Mouse (Mus musculus) embryonic facial prominence, embryonic 12.5 days (tissue): ENCODE results near the gene Serf1. TPM values are rescaled to one million over a fixed set of nuclear protein-coding genes. Genes with fewer than 3 reads are reported as not detected.
A peak's percentile ranks its signal among the peaks of the same experiment; 100 is the strongest.
"Not testable (repeated sequence)": the region's sequence is repeated elsewhere in the genome, so short reads cannot be mapped to it uniquely, and the experiment has no call there.

Experiments used
- ATAC-seq: fragments of 200-750 bp; cut with Nextera tagmentation; 2 replicates; pipeline ENCODE4 v1.8.0; 2017; ENCODE audit not compliant: insufficient number of reproducible peaks, insufficient read depth, low FRiP score, low TSS enrichment
- H3K27ac ChIP-seq: fragments of 300-500 bp; sonication (generic); 2 replicates; pipeline ENCODE4 v1.5.1; 2016; ENCODE audit warnings: mild to moderate bottlenecking
- H3K27me3 ChIP-seq: fragments of 300-500 bp; sonication (generic); 2 replicates; pipeline ENCODE4 v1.6.1; 2016; ENCODE audit warnings: mild to moderate bottlenecking, moderate library complexity
- H3K36me3 ChIP-seq: fragments of 300-500 bp; sonication (generic); 2 replicates; pipeline ENCODE4 v1.6.1; 2016; ENCODE audit warnings: mild to moderate bottlenecking
- H3K4me1 ChIP-seq: fragments of 300-500 bp; sonication (generic); 2 replicates; pipeline ENCODE4 v1.6.1; 2016
- H3K4me2 ChIP-seq: fragments of 300-500 bp; sonication (generic); replicated peaks from 2 replicates; pipeline ENCODE4 v1.6.1; 2016; ENCODE audit warnings: mild to moderate bottlenecking, moderate library complexity
- H3K4me3 ChIP-seq: fragments of 300-500 bp; sonication (generic); 2 replicates; pipeline ENCODE4 v1.5.1; 2016; ENCODE audit warnings: mild to moderate bottlenecking
- H3K9ac ChIP-seq: fragments of 300-500 bp; sonication (generic); 2 replicates; pipeline ENCODE4 v1.6.1; 2016; ENCODE audit warnings: mild to moderate bottlenecking, moderate library complexity
- H3K9me3 ChIP-seq: fragments of 300-500 bp; sonication (generic); 2 replicates; pipeline ENCODE4 v1.6.1; 2016; ENCODE audit warnings: mild to moderate bottlenecking, moderate library complexity
- WGBS: fragments of 180-500 bp; shearing (Covaris S2); methylation state at CpG from one replicate; pipeline ENCODE4 v1.1.7; 2016; 5-methylcytosine and 5-hydroxymethylcytosine counted together
- polyA plus RNA-seq: library from polyadenylated mRNA; unstranded; fragments of >200 nt; fragmentation: Nextera tagmentation; extraction: Ambion mirVana; gene quantifications from 2 replicates; pipeline ENCODE4 v1.2.1, GENCODE M21; 2016

Gene Serf1
- polyA plus RNA-seq, 1 experiment from 2014 or later, result 247 TPM

GRCm38 (mm10) chr13:100125258-100125643 is 17.4 kb downstream of the Serf1 start:
- 3% methylated on average over 10 of the region's 10 CpGs for WGBS
- Histone ChIP-seq H3K4me2 (peak overlapping the region; percentile 93), H3K4me3 (peak overlapping the region; percentile 96), H3K36me3 (peaks cover 29% of the 10 kb centered on the region), H3K27me3 (no peaks in the 10 kb centered on the region), H3K4me1 (peaks cover 10% of the 10 kb centered on the region), H3K27ac (no peak overlapping the region), H3K9me3 (no peaks in the 10 kb centered on the region), H3K9ac (peak overlapping the region; percentile 85)
- no peak for ATAC-seq

GRCm38 (mm10) chr13:100141646-100142314 is 34.0 kb downstream of the Serf1 start:
- WGBS, result 81% methylated on average over 8 of the region's 8 CpGs
- ATAC-seq, result no peak
- Histone ChIP-seq H3K4me2 (no peak overlapping the region), H3K27me3 (no peaks in the 10 kb centered on the region), H3K9me3 (no peaks in the 10 kb centered on the region), H3K9ac (no peak overlapping the region), H3K36me3 (peaks cover 22% of the 10 kb centered on the region), H3K4me3 (no peak overlapping the region), H3K4me1 (no peaks in the 10 kb centered on the region), H3K27ac (no peak overlapping the region)

GRCm38 (mm10) chr13:100152659-100153058 is 44.8 kb downstream of the Serf1 start:
- Histone ChIP-seq H3K9ac (no peak overlapping the region), H3K4me2 (no peak overlapping the region), H3K27ac (no peak overlapping the region), H3K27me3 (no peaks in the 10 kb centered on the region), H3K36me3 (no peaks in the 10 kb centered on the region), H3K4me1 (no peaks in the 10 kb centered on the region), H3K4me3 (no peak overlapping the region), H3K9me3 (no peaks in the 10 kb centered on the region)
- WGBS, result 60% methylated on average over 1 of the region's 1 CpGs
- ATAC-seq, result no peak

GRCm38 (mm10) chr13:100156624-100157023 is 48.8 kb downstream of the Serf1 start:
- Histone ChIP-seq H3K36me3 (no peaks in the 10 kb centered on the region), H3K4me3 (no peak overlapping the region), H3K4me1 (no peaks in the 10 kb centered on the region), H3K27ac (no peak overlapping the region), H3K27me3 (no peaks in the 10 kb centered on the region), H3K9me3 (no peaks in the 10 kb centered on the region), H3K9ac (no peak overlapping the region), H3K4me2 (no peak overlapping the region)
- ATAC-seq, result no peak
- 89% methylated on average over 3 of the region's 3 CpGs for WGBS

- not testable (repeated sequence) for ATAC-seq, H3K4me3 ChIP-seq, H3K4me1 ChIP-seq, H3K4me2 ChIP-seq, H3K27ac ChIP-seq, H3K9ac ChIP-seq, H3K9me3 ChIP-seq, H3K36me3 ChIP-seq, H3K27me3 ChIP-seq
- 85% methylated on average over 11 of the region's 11 CpGs for WGBS
Observed at GRCm38 (mm10) chr13:100161171-100161870, 53.5 kb downstream of the Serf1 start.

- not testable (repeated sequence) for H3K27me3 ChIP-seq, H3K4me2 ChIP-seq, H3K9ac ChIP-seq, H3K36me3 ChIP-seq, H3K27ac ChIP-seq, H3K4me3 ChIP-seq, ATAC-seq, H3K4me1 ChIP-seq, H3K9me3 ChIP-seq
Observed at GRCm38 (mm10) chr13:100162467-100162866, 54.7 kb downstream of the Serf1 start.

Other genes starting within 250 kb of the Serf1 start
- gene Cartpt, start 206.9 kb upstream of the Serf1 start, polyA plus RNA-seq, result 3.9 and 4.0 TPM in 2 replicates
- gene Mccc2, start 92.4 kb upstream of the Serf1 start, polyA plus RNA-seq, result 49.2 and 55.1 TPM in 2 replicates
- gene Bdp1, start 3.9 kb upstream of the Serf1 start, polyA plus RNA-seq, result 33.6 and 35.6 TPM in 2 replicates
- gene Smn1, start 16.8 kb downstream of the Serf1 start, polyA plus RNA-seq, result 57.7 and 59.5 TPM in 2 replicates
- gene Naip2, start 94.1 kb downstream of the Serf1 start, polyA plus RNA-seq, result 0.13 and 0.18 TPM in 2 replicates
- gene Naip5, start 138.3 kb downstream of the Serf1 start, polyA plus RNA-seq, result 0.05 and 0.06 TPM in 2 replicates
- 0.05 and 0.10 TPM in 2 replicates for gene Naip6, start 209.7 kb downstream of the Serf1 start, polyA plus RNA-seq